Mouse (Mus musculus) urinary bladder, postnatal 14 days (tissue): Measurements from ENCODE around the gene Tmcc1.

Source experiments
- DNase-seq: peaks from one replicate; pipeline ENCODE4 v3.0.0; 2021; ENCODE audit warnings: low spot score

The Tmcc1 gene

GRCm38 (mm10) chr6:115971273-115972060 lies 221.8 kb downstream of the Tmcc1 start:
- DNase-seq, result no peak

GRCm38 (mm10) chr6:115969952-115970351 lies 223.3 kb downstream of the Tmcc1 start:
- DNase-seq, result no peak

- no peak for DNase-seq
Observed at GRCm38 (mm10) chr6:115969103-115969502, 224.2 kb downstream of the Tmcc1 start.

- no peak for DNase-seq
Observed at GRCm38 (mm10) chr6:115968700-115969099, 224.6 kb downstream of the Tmcc1 start.
